Mouse (Mus musculus) liver, embryonic 14.5 days (tissue): ENCODE data around the gene Aph1a.

Experiments
- CTCF ChIP-seq: IDR thresholded peaks from 2 replicates; pipeline ENCODE4 v1.5.1; 2016; ENCODE audit warnings: antibody characterized with exemption, low read depth, control low read depth
- EP300 ChIP-seq: IDR thresholded peaks from 2 replicates; pipeline ENCODE4 v1.6.1; 2016; ENCODE audit warnings: antibody characterized with exemption, low read depth

GRCm38 (mm10) chr3:95861216-95861615 is 32.6 kb upstream of the Aph1a start:
- TF ChIP-seq CTCF (peak; percentile 77), EP300 (no peak)
